In genomic region chr17:66131212-66131611, GRCm38 (mm10) we compare ENCODE assay signal across 11 mouse cellular contexts. TPM values are rescaled to one million over a fixed set of nuclear protein-coding genes. Genes with fewer than 3 reads are reported as not detected.
DNase-seq lines count a peak whose midpoint lies in the region; ATAC-seq and TF ChIP-seq lines count a peak whose summit lies in the region.
"Had no signal": no experiment of that assay in that cellular context is flagged by ENCODE, and none has a peak within 500 bp of the region (broad histone marks: within the 10 kb centered on the region; RNA-seq: fewer than 3 reads in every experiment).

No protein-coding gene starts in this region.

- H3K4me2 ChIP-seq in hindbrain, embryonic 11.5 days (replicated peaks; ENCODE audit: low read depth, low read length), result no peak overlapping the region
- H3K4me2 ChIP-seq in liver, postnatal 0 days (ENCODE audit: low read depth, low read length), result no peak overlapping the region
- H3K4me2 ChIP-seq: stomach, embryonic 15.5 days had no signal

- no peak overlapping the region for H3K9ac ChIP-seq in hindbrain, embryonic 11.5 days (ENCODE audit: low read depth, low read length)
- H3K9ac ChIP-seq in liver, postnatal 0 days (replicated peaks), result no peak overlapping the region
- H3K9ac ChIP-seq: stomach, embryonic 15.5 days had no signal

- no peaks in the 10 kb centered on the region for H3K27me3 ChIP-seq in hindbrain, embryonic 11.5 days (ENCODE audit: control insufficient read depth, insufficient read depth, low read length)
- H3K27me3 ChIP-seq in hindbrain, embryonic 10.5 days (ENCODE audit: insufficient read depth, poor library complexity, severe bottlenecking), result no peaks in the 10 kb centered on the region
- no peaks in the 10 kb centered on the region for H3K27me3 ChIP-seq in liver, postnatal 0 days (ENCODE audit: insufficient read depth, low read length)
- H3K27me3 ChIP-seq: stomach, embryonic 15.5 days had no signal

- no peak overlapping the region for H3K27ac ChIP-seq in hindbrain, embryonic 11.5 days (ENCODE audit: low read depth, low read length)
- no peak overlapping the region for H3K27ac ChIP-seq in hindbrain, embryonic 10.5 days
- H3K27ac ChIP-seq in cortical plate, adult 2 months (ENCODE audit: insufficient read depth, low read length), result no peak overlapping the region
- H3K27ac ChIP-seq in liver, postnatal 0 days (ENCODE audit: low read depth), result no peak overlapping the region
- H3K27ac ChIP-seq: stomach, embryonic 15.5 days had no signal

- ATAC-seq in hindbrain, embryonic 11.5 days (ENCODE audit: low FRiP score), result no peak; the same call in 1 of the 2 replicates
- ATAC-seq in liver, postnatal 0 days, result peak; percentile 53; the same call in 1 of the 2 replicates

- H3K4me3 ChIP-seq in hindbrain, embryonic 11.5 days (ENCODE audit: low read depth, low read length), result no peak overlapping the region
- H3K4me3 ChIP-seq in hindbrain, embryonic 10.5 days, result no peak overlapping the region
- no peak overlapping the region for H3K4me3 ChIP-seq in cortical plate, adult 2 months (ENCODE audit: insufficient read depth, low read length)
- H3K4me3 ChIP-seq in liver, postnatal 0 days (ENCODE audit: low read depth, low read length), result no peak overlapping the region
- H3K4me3 ChIP-seq: myocyte; stomach, embryonic 15.5 days had no signal

- WGBS in hindbrain, embryonic 11.5 days, result 97% methylated on average over 4 of the region's 4 CpGs
- 93% methylated on average over 4 of the region's 4 CpGs for WGBS in hindbrain, embryonic 10.5 days
- WGBS in liver, postnatal 0 days (ENCODE audit: insufficient replicate concordance), result 86% methylated on average over 4 of the region's 4 CpGs

- 0 out of 2 replicates have a peak, but pooled peaks cover 5% of the 10 kb centered on the region for H3K36me3 ChIP-seq in hindbrain, embryonic 11.5 days (ENCODE audit: control insufficient read depth, insufficient read depth, low read length)
- H3K36me3 ChIP-seq in hindbrain, embryonic 10.5 days, result peaks cover 95% of the 10 kb centered on the region
- H3K36me3 ChIP-seq in liver, postnatal 0 days (replicated peaks; ENCODE audit: insufficient read depth, low read length), result peaks cover 67% of the 10 kb centered on the region

- H3K4me1 ChIP-seq in hindbrain, embryonic 11.5 days (replicated peaks; ENCODE audit: control insufficient read depth, insufficient read depth, low read length), result no peaks in the 10 kb centered on the region
- no peaks in the 10 kb centered on the region for H3K4me1 ChIP-seq in hindbrain, embryonic 10.5 days (replicated peaks)
- no peaks in the 10 kb centered on the region for H3K4me1 ChIP-seq in cortical plate, adult 2 months (ENCODE audit: control insufficient read depth, insufficient read depth, low read length)
- no peaks in the 10 kb centered on the region for H3K4me1 ChIP-seq in liver, postnatal 0 days (ENCODE audit: insufficient read depth)
- H3K4me1 ChIP-seq: stomach, embryonic 15.5 days had no signal

- no peak for TF ChIP-seq POLR2A in cortical plate, adult 2 months (IDR thresholded peaks at IDR 0.05; ENCODE audit: extremely low read depth, insufficient read depth, low read length)

- H3K9me3 ChIP-seq in hindbrain, embryonic 11.5 days (ENCODE audit: control insufficient read depth, low read length), result no peaks in the 10 kb centered on the region
- no peaks in the 10 kb centered on the region for H3K9me3 ChIP-seq in hindbrain, embryonic 10.5 days
- H3K9me3 ChIP-seq in liver, postnatal 0 days (ENCODE audit: low read length), result no peaks in the 10 kb centered on the region
- H3K9me3 ChIP-seq: stomach, embryonic 15.5 days had no signal

- TF ChIP-seq CTCF in cortical plate, adult 2 months (IDR thresholded peaks at IDR 0.05; ENCODE audit: extremely low read depth, insufficient read depth, low read length), result 0 out of 2 replicates have a peak, but pooled peaks have one; percentile 4
- TF ChIP-seq CTCF in liver, postnatal 0 days (IDR thresholded peaks at IDR 0.05; ENCODE audit: low read depth), result peak; percentile 63

- TF ChIP-seq EP300 in liver, postnatal 0 days (IDR thresholded peaks at IDR 0.05; ENCODE audit: low read depth), result no peak

- peak; percentile 13 for DNase-seq in hindbrain, embryonic 11.5 days (ENCODE audit: low spot score)
- no peak for DNase-seq in hindbrain, embryonic 10.5 days (ENCODE audit: low spot score)
- peak; percentile 47 for DNase-seq in CD4-positive helper T cell, adult 2 months (ENCODE audit: low read depth, low spot score)
- DNase-seq in liver, postnatal 0 days, result peak; percentile 20
- no peak for DNase-seq in urinary bladder, postnatal 25 days (ENCODE audit: low spot score)
- no peak for DNase-seq in frontal cortex, adult 2 months (ENCODE audit: extremely low spot score in 1 of 2, low spot score in 1 of 2)
- no peak for DNase-seq in gastrocnemius, postnatal 25 days
- DNase-seq: cerebellum, postnatal 25 days had no signal

RNA-seq across cellular contexts. Expression of gene Ddx11, which starts 7.9 kb away (rescaled TPM):
- 13.4 and 17.0 TPM in 2 replicates for polyA plus RNA-seq in hindbrain, embryonic 11.5 days (2014; fragmentation: Nextera tagmentation; extraction: Ambion mirVana)
- polyA plus RNA-seq in hindbrain, embryonic 10.5 days (2016; fragmentation: Nextera tagmentation; extraction: Ambion mirVana), result 22.8 and 26.9 TPM in 2 replicates
- 1.3 and 1.9 TPM in 2 replicates for polyA plus RNA-seq in cortical plate, adult 2 months (2012; rRNA removed)
- 1.9 and 2.0 TPM in 2 replicates for polyA plus RNA-seq in liver, postnatal 0 days (2015; fragmentation: Nextera tagmentation; extraction: Ambion mirVana)
- polyA plus RNA-seq in frontal cortex, adult 2 months (2012; rRNA removed), result 2.5 and 3.6 TPM in 2 replicates
- total RNA-seq in gastrocnemius, postnatal 25 days (2021), result under 1 TPM; 0.38 to 0.48 TPM

RNA-seq across cellular contexts. Expression of gene Washc1, which starts 19.9 kb away (rescaled TPM):
- polyA plus RNA-seq in hindbrain, embryonic 11.5 days (2014; fragmentation: Nextera tagmentation; extraction: Ambion mirVana), result 27.6 and 30.8 TPM in 2 replicates
- polyA plus RNA-seq in hindbrain, embryonic 10.5 days (2016; fragmentation: Nextera tagmentation; extraction: Ambion mirVana), result 31.8 and 34.5 TPM in 2 replicates
- polyA plus RNA-seq in cortical plate, adult 2 months (2012; rRNA removed), result 48.6 and 50.0 TPM in 2 replicates
- 12.0 and 13.2 TPM in 2 replicates for polyA plus RNA-seq in liver, postnatal 0 days (2015; fragmentation: Nextera tagmentation; extraction: Ambion mirVana)
- polyA plus RNA-seq in frontal cortex, adult 2 months (2012; rRNA removed), result 43.2 and 46.6 TPM in 2 replicates
- 10 to 100 TPM; 12.8 to 14.1 TPM for total RNA-seq in gastrocnemius, postnatal 25 days (2021)

RNA-seq across cellular contexts. Expression of gene Ndufv2, which starts 29.9 kb away (rescaled TPM):
- polyA plus RNA-seq in hindbrain, embryonic 11.5 days (2014; fragmentation: Nextera tagmentation; extraction: Ambion mirVana), result 336 and 342 TPM in 2 replicates
- polyA plus RNA-seq in hindbrain, embryonic 10.5 days (2016; fragmentation: Nextera tagmentation; extraction: Ambion mirVana), result 326 and 335 TPM in 2 replicates
- 174 and 176 TPM in 2 replicates for polyA plus RNA-seq in cortical plate, adult 2 months (2012; rRNA removed)
- 286 and 297 TPM in 2 replicates for polyA plus RNA-seq in liver, postnatal 0 days (2015; fragmentation: Nextera tagmentation; extraction: Ambion mirVana)
- 181 and 184 TPM in 2 replicates for polyA plus RNA-seq in frontal cortex, adult 2 months (2012; rRNA removed)
- total RNA-seq in gastrocnemius, postnatal 25 days (2021), result 100 to 1,000 TPM; 731 to 746 TPM

RNA-seq across cellular contexts. Expression of gene Ankrd12, which starts 54.3 kb away (rescaled TPM):
- 35.3 and 49.2 TPM in 2 replicates for polyA plus RNA-seq in hindbrain, embryonic 11.5 days (2014; fragmentation: Nextera tagmentation; extraction: Ambion mirVana)
- 15.9 and 20.2 TPM in 2 replicates for polyA plus RNA-seq in hindbrain, embryonic 10.5 days (2016; fragmentation: Nextera tagmentation; extraction: Ambion mirVana)
- 23.9 and 25.1 TPM in 2 replicates for polyA plus RNA-seq in cortical plate, adult 2 months (2012; rRNA removed)
- 7.9 and 8.2 TPM in 2 replicates for polyA plus RNA-seq in liver, postnatal 0 days (2015; fragmentation: Nextera tagmentation; extraction: Ambion mirVana)
- 24.4 and 26.1 TPM in 2 replicates for polyA plus RNA-seq in frontal cortex, adult 2 months (2012; rRNA removed)
- total RNA-seq in gastrocnemius, postnatal 25 days (2021), result 10 to 100 TPM in 1 of 2 experiments, 1 to 10 TPM in 1; 9.7 to 13.7 TPM

Comparison
In these comparisons a context has a peak if more than half of its experiments do, and no peak if none do; other contexts are left out.
1. DNase-seq: peak in hindbrain, embryonic 11.5 days (single experiment), CD4-positive helper T cell, adult 2 months (single experiment) and liver, postnatal 0 days (single experiment); none in hindbrain, embryonic 10.5 days (single experiment), urinary bladder, postnatal 25 days (single experiment), frontal cortex, adult 2 months (0 of 2) and gastrocnemius, postnatal 25 days (single experiment).